Mouse (Mus musculus) limb, embryonic 11.5 days (tissue): ENCODE data around the gene 4930467E23Rik. TPM values are rescaled to one million over a fixed set of nuclear protein-coding genes. Genes with fewer than 3 reads are reported as not detected.
"Not testable (repeated sequence)": the region's sequence is repeated elsewhere in the genome, so short reads cannot be mapped to it uniquely, and the experiment has no call there.

Source experiments
- ATAC-seq: fragments of 200-750 bp; cut with Nextera tagmentation; 2 replicates; pipeline ENCODE4 v1.8.0; 2017; ENCODE audit warnings: low read depth; ENCODE audit not compliant: insufficient number of reproducible peaks, low FRiP score, low TSS enrichment
- DNase-seq: peaks from one replicate; pipeline ENCODE4 v3.0.0-alpha.2; 2015; ENCODE audit warnings: low spot score
- H3K27ac ChIP-seq: fragments of 300-500 bp; sonication (generic); replicated peaks from 2 replicates; pipeline ENCODE4 v1.5.1; 2014; ENCODE audit warnings: low read depth, mild to moderate bottlenecking, low read length
- H3K27me3 ChIP-seq: fragments of 300-500 bp; sonication (generic); 2 replicates; pipeline ENCODE4 v1.6.1; 2014; ENCODE audit warnings: mild to moderate bottlenecking, low read length, mixed read lengths; ENCODE audit not compliant: control insufficient read depth, insufficient read depth
- H3K36me3 ChIP-seq: fragments of 300-500 bp; sonication (generic); 2 replicates; pipeline ENCODE4 v1.6.1; 2014; ENCODE audit warnings: mild to moderate bottlenecking, low read length, moderate library complexity, mixed read lengths; ENCODE audit not compliant: control insufficient read depth, insufficient read depth
- H3K4me1 ChIP-seq: fragments of 300-500 bp; sonication (generic); 2 replicates; pipeline ENCODE4 v1.6.1; 2014; ENCODE audit warnings: low read length, mixed read lengths; ENCODE audit not compliant: control insufficient read depth, insufficient read depth
- H3K4me2 ChIP-seq: fragments of 300-500 bp; sonication (generic); 2 replicates; pipeline ENCODE4 v1.6.1; 2014; ENCODE audit warnings: low read depth, mild to moderate bottlenecking, moderate library complexity; ENCODE audit not compliant: severe bottlenecking
- H3K4me3 ChIP-seq: fragments of 300-500 bp; sonication (generic); 2 replicates; pipeline ENCODE4 v1.5.1; 2014; ENCODE audit warnings: low read depth, low read length
- H3K9ac ChIP-seq: fragments of 300-500 bp; sonication (generic); 2 replicates; pipeline ENCODE4 v1.6.1; 2014; ENCODE audit warnings: mild to moderate bottlenecking, low read length
- H3K9me3 ChIP-seq: fragments of 300-500 bp; sonication (generic); 2 replicates; pipeline ENCODE4 v1.6.1; 2016; ENCODE audit warnings: low read length; ENCODE audit not compliant: control insufficient read depth
- WGBS: fragments of 180-500 bp; shearing (Covaris S2); extraction: QIAGEN DNeasy Blood & Tissue Kit; methylation state at CpG from one replicate; pipeline ENCODE4 v1.1.7; 2014; 5-methylcytosine and 5-hydroxymethylcytosine counted together
- polyA plus RNA-seq: library from polyadenylated mRNA; unstranded; fragments of >200 nt; fragmentation: Nextera tagmentation; extraction: Ambion mirVana; gene quantifications from 2 replicates; pipeline ENCODE4 v1.2.1, GENCODE M21; 2014

4930467E23Rik gene
- polyA plus RNA-seq, 1 experiment from 2014 or later = 0.05 TPM

DNA sequence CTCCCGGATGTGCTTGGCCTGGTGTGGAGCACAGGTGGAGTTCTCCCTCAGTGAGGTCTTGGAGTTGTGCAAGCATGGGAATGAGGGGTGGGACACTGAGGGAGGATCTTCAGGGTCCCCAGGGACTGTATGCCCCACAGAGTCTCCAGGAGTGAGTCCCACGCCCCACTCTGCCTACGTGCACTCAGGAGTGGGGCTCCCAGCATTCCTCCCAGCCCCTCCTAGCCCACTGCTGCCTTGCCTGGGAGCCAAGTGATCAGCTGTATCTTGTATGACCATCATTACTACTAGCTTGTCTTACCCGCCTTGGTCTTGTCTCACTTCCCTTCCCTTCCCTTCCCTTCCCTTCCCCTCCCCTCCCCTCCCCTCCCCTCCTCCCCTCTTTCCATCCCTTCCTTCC is 30.7 kb upstream of the 4930467E23Rik start:
- 88% methylated on average over 4 of the region's 4 CpGs for WGBS
- DNase-seq, H3K9ac ChIP-seq, H3K36me3 ChIP-seq, H3K9me3 ChIP-seq, ATAC-seq, H3K27me3 ChIP-seq, H3K4me1 ChIP-seq, H3K4me2 ChIP-seq, H3K27ac ChIP-seq, H3K4me3 ChIP-seq: not testable (repeated sequence)

DNA sequence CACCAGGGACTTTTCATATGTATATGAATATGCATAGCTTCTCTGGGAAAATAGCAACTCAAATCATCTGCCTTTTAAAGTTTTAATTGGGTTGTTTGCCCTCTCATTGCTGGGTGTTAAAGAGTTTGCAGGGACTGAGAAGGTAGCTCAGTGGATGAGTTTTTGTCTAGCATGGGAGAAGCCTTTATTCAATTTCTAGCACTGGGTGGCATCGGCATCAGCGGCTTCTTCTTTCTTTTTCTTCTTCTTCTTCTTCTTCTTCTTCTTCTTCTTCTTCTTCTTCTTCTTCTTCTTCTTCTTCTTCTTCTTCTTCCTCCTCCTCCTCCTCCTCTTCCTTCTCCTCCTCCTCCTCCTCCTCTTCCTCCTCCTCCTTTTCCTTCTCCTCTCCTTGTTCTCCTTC is 28.1 kb upstream of the 4930467E23Rik start:
- H3K27ac ChIP-seq, H3K27me3 ChIP-seq, H3K4me2 ChIP-seq, DNase-seq, ATAC-seq, H3K36me3 ChIP-seq, H3K9ac ChIP-seq, H3K4me3 ChIP-seq, H3K4me1 ChIP-seq, H3K9me3 ChIP-seq: not testable (repeated sequence)
- 89% methylated on average over 2 of the region's 2 CpGs for WGBS

DNA sequence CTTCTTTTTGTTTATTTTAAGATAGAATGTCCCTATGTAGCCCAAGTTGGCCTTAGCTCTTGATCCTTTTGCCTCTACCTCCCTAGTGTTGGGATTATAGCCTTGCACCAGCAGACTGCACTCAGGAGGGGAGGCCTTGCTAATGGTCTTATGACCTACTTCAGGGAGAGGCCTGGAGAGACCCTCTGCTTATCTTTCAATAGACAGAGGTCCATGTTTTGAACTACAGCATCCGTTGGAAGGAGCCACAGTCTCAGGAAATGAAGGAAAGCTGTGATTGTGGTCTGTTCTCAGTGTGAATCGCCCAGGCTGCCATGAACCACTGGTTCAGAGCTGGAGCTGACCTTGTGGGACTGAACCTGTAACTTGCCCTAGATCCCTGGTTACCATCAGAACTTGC is 27.1 kb upstream of the 4930467E23Rik start:
- ATAC-seq, H3K36me3 ChIP-seq, H3K9me3 ChIP-seq, H3K9ac ChIP-seq, H3K4me1 ChIP-seq, DNase-seq, H3K4me2 ChIP-seq, H3K27me3 ChIP-seq, H3K4me3 ChIP-seq, H3K27ac ChIP-seq: not testable (repeated sequence)
- 81% methylated on average over 2 of the region's 2 CpGs for WGBS

DNA sequence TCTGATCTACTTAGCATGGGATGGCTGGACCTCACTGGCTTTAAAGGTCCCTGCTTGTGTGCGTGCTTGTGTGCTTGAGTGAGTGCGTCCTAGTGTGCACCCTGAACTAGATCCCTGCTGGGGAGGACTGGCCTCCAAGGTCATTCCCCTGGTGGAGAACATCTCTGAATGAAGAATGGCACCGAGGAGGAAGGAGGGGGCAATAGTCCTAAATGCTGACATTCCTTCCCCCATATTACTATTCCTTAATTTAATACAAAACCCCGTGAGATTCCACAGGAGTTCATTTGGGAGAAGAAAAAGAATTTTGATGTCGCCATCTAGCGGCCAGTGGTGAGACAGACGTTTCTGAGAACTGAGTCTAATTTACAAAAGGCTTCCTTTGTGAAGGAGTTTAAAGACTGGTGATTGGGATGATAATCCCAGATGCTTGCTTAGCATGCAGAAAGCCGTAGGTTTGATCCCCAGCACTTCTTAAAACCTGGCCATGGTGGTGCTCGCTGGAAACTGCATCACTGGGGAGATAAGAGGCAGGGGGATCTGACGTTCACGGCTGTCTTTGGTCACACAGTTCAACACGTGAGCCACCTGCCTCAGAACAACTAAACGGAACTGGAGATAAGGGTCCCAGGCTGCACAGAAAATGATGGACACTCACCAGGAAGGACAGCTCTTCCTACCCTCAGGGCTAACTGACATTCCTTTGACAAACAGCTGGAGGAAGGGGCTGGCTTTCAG is 26.2 kb upstream of the 4930467E23Rik start:
- WGBS = 43% methylated on average over 13 of the region's 13 CpGs
- H3K9ac ChIP-seq, H3K4me2 ChIP-seq, H3K27me3 ChIP-seq, H3K4me1 ChIP-seq, H3K9me3 ChIP-seq, H3K36me3 ChIP-seq, H3K27ac ChIP-seq, H3K4me3 ChIP-seq: not testable (repeated sequence)
- DNase-seq (peak; percentile 92), ATAC-seq (peak; percentile 95)

DNA sequence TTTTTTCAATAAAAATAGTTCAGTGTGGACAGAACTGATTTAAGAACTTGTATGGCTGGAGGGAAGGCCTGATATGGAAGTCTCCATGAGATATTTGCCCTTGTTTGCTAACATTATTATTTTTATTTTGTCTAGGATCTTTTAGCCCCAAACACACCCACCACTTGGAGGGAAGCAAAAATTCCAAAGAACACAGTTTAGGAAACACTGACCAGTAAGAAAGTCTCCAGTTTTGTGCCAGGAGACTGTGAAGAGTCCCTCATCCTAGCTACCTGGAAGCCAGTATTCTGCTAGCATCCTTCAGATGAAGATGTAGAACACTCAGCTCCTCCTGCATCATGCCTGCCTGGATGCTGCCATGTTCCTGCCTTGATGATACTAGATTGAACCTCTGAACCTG is 25.5 kb upstream of the 4930467E23Rik start:
- not testable (repeated sequence) for H3K36me3 ChIP-seq, ATAC-seq, H3K4me3 ChIP-seq, H3K27me3 ChIP-seq, H3K9me3 ChIP-seq, H3K27ac ChIP-seq, DNase-seq, H3K4me1 ChIP-seq, H3K4me2 ChIP-seq, H3K9ac ChIP-seq

DNA sequence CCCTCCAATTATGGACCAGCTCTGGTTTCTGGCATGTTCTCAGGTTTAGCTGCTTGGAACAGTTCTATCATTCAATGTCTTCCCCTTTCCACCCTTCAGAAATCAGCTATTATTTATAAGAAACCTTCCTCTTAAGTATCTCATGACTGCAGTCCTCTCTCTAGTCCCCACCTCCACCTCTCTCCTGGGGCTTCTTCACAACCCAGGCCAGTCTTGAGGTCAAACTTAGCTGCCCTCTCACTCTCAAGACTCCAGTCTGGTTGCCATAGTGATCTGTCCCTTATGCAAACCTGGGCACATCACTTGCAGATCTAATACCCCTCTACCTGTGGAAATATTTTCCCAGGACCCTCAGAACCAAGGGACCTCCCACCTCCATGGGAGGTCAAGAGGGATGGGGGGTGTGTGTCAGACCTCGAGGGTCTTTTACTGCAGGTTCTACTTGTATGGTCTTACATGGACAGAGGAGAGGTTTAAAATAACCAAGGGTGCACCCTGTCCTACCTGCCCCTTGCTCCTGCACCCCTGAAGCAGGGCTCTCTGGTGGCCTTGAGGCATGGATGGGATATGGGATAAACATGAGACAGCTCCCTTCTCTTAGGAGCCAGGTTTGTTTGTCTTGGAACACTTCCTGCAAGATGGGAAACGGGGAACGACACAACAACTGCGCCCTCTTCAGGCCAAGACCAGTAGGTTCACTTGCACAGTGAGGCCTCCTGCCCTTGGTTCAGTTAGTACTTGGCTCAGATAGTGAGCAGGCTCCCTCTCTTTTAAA is 24.7 kb upstream of the 4930467E23Rik start:
- not testable (repeated sequence) for H3K4me3 ChIP-seq, H3K4me2 ChIP-seq, H3K4me1 ChIP-seq, H3K36me3 ChIP-seq, H3K27me3 ChIP-seq, DNase-seq, ATAC-seq, H3K9me3 ChIP-seq, H3K27ac ChIP-seq, H3K9ac ChIP-seq
- 71% methylated on average over 1 of the region's 4 CpGs for WGBS

DNA sequence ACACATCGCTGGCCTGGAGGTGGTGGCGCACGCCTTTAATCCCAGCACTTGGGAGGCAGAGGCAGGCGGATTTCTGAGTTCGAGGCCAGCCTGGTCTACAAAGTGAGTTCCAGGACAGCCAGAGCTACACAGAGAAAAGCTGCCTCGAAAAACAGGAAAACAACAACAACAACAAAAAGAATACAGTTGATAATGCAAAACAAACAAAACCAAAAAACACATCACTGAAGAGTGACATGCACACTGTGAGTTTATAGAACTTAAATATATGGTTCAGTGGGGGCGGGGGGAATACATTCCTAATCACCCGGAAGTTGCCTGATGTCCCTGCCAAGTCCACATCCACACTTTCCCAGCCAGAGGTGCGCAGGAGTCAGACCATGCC is 24.2 kb upstream of the 4930467E23Rik start:
- not testable (repeated sequence) for H3K4me1 ChIP-seq, H3K27me3 ChIP-seq, H3K9me3 ChIP-seq, H3K9ac ChIP-seq, H3K4me3 ChIP-seq, H3K36me3 ChIP-seq, ATAC-seq, DNase-seq, H3K4me2 ChIP-seq, H3K27ac ChIP-seq
- WGBS = 80% methylated on average over 9 of the region's 9 CpGs

DNA sequence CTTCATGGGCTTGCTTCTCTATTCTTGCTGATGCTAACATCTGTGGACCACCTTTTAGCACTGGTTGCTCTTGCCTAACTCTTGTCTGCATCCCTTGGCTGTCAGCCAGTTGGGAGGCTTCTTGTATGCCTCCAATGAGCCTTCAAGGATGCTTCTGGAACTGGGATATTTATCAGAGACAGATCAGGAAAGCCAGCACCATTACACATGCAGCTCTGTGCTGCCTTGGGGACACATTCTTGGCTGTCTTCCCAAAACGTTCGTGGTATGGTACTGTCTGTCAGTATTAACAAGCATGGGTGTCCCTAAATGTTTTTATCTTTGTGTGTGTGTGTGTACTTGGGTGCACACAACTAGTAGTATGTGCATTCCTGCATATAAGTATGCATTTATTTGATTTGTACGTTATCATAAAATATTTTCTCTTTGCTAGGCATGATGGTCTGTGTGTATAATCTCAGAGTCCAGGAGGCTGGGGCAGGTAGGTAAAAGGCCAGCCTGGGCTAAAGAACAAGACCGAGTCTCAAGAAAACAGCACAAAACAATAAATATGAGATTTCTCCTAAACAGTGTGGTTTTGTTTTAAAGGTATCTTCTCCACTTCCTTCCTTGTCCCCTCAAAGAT is 23.2 kb upstream of the 4930467E23Rik start:
- not testable (repeated sequence) for H3K4me1 ChIP-seq

More for the DNA sequence above, 23.2 kb upstream of the 4930467E23Rik start:
- not testable (repeated sequence) for H3K27me3 ChIP-seq, H3K4me3 ChIP-seq, H3K9me3 ChIP-seq, H3K4me2 ChIP-seq, H3K27ac ChIP-seq, H3K9ac ChIP-seq, H3K36me3 ChIP-seq, ATAC-seq, DNase-seq
- 88% methylated on average over 4 of the region's 4 CpGs for WGBS
